Mouse (Mus musculus) lung, postnatal 0 days (tissue): ENCODE measurements around the gene Mip. TPM values are rescaled to one million over a fixed set of nuclear protein-coding genes. Genes with fewer than 3 reads are reported as not detected.

Source experiments
- ATAC-seq: fragments of 200-750 bp; cut with Nextera tagmentation; 2 replicates; pipeline ENCODE4 v1.8.0; 2017; ENCODE audit warnings: moderate library complexity
- DNase-seq: peaks from one replicate; pipeline ENCODE4 v3.0.0-alpha.2; 2016; ENCODE audit warnings: low spot score
- H3K27ac ChIP-seq: fragments of 300-500 bp; sonication (generic); 2 replicates; pipeline ENCODE4 v1.5.1; 2014; ENCODE audit warnings: antibody characterized with exemption, mild to moderate bottlenecking, low read length, mixed read lengths
- H3K27me3 ChIP-seq: fragments of 300-500 bp; sonication (generic); replicated peaks from 2 replicates; pipeline ENCODE4 v1.6.1; 2014; ENCODE audit warnings: low read length, mixed read lengths; ENCODE audit not compliant: insufficient read depth
- H3K36me3 ChIP-seq: fragments of 300-500 bp; sonication (generic); 2 replicates; pipeline ENCODE4 v1.6.1; 2014; ENCODE audit warnings: low read length, mixed read lengths; ENCODE audit not compliant: insufficient read depth
- H3K4me1 ChIP-seq: fragments of 300-500 bp; sonication (generic); 2 replicates; pipeline ENCODE4 v1.6.1; 2014; ENCODE audit warnings: antibody characterized with exemption, low read depth, low read length, mixed read lengths; ENCODE audit not compliant: insufficient read depth
- H3K4me2 ChIP-seq: fragments of 300-500 bp; sonication (generic); replicated peaks from 2 replicates; pipeline ENCODE4 v1.6.1; 2014; ENCODE audit warnings: low read depth, mild to moderate bottlenecking, low read length, moderate library complexity, mixed read lengths
- H3K4me3 ChIP-seq: fragments of 300-500 bp; sonication (generic); 2 replicates; pipeline ENCODE4 v1.5.1; 2014; ENCODE audit warnings: low read depth, low read length
- H3K9ac ChIP-seq: fragments of 300-500 bp; sonication (generic); replicated peaks from 2 replicates; pipeline ENCODE4 v1.6.1; 2014; ENCODE audit warnings: low read depth, mild to moderate bottlenecking
- H3K9me3 ChIP-seq: fragments of 300-500 bp; sonication (generic); 2 replicates; pipeline ENCODE4 v1.6.1; 2016; ENCODE audit warnings: low read length, mixed read lengths
- CTCF ChIP-seq: IDR thresholded peaks from 2 replicates; pipeline ENCODE4 v1.5.1; 2016; ENCODE audit warnings: antibody characterized with exemption, mild to moderate bottlenecking
- EP300 ChIP-seq: IDR thresholded peaks from 2 replicates; pipeline ENCODE4 v1.6.1; 2016; ENCODE audit warnings: antibody characterized with exemption, mild to moderate bottlenecking, control low read depth
- WGBS: fragments of 180-500 bp; shearing (Covaris S2); extraction: QIAGEN DNeasy Blood & Tissue Kit; methylation state at CpG from one replicate; pipeline ENCODE4 v1.1.7; 2014; 5-methylcytosine and 5-hydroxymethylcytosine counted together
- polyA plus RNA-seq: library from polyadenylated mRNA; unstranded; fragments of >200 nt; fragmentation: Nextera tagmentation; extraction: Ambion mirVana; gene quantifications from 2 replicates; pipeline ENCODE4 v1.2.1, GENCODE M21; 2015

Gene Mip
- polyA plus RNA-seq, 1 experiment from 2014 or later = not detected

DNA sequence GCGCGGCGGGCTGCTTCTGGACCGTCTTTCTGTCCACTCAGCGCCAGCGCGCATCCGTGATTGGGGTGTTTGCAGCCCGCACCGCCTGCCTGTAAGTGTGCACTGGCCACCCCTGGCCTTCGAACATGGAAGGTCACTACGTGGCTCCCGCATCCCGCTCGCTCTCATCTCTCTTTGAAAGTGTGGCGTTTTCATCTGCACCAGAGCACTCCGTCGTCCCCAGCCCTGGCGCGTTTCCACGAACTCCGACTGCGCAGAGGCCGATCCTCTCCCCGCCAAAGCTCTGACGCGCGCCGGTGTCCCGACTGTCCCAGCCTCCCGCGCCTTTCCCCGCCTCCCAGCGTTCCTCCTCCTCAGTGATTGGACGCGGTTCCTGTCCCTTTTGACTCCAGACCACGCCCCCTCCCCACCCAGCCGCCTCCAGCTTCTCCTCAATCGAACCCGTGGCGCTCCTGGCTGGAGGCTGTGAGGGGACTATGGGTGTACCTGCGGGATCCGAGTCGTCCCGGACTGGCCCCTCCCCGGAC is 31.6 kb upstream of the Mip start, which contains the start of gene Gls2:
TSS of gene Gls2 (plus strand) at position 434 of the 527 bp plus-strand sequence.
- no peak for TF ChIP-seq CTCF
- 0 out of 2 replicates have a peak within 1 kb of the TSS, but pooled peaks have one; percentile 16 for H3K9ac ChIP-seq
- DNase-seq (peak; percentile 98), ATAC-seq (peak; percentile 97)
- no peaks in the 10 kb centered on the region for H3K9me3 ChIP-seq
- 1% methylated on average over 45 of the region's 46 CpGs for WGBS
- peak within 1 kb of the TSS; percentile 58 for H3K4me3 ChIP-seq
- H3K4me2 ChIP-seq = peak within 1 kb of the TSS; percentile 100
- no peaks in the 10 kb centered on the region for H3K36me3 ChIP-seq
- no peaks in the 10 kb centered on the region for H3K4me1 ChIP-seq
- no peak within 1 kb of the TSS; the same call in 1 of the 2 replicates for H3K27ac ChIP-seq
- 0 out of 2 replicates have a peak, but pooled peaks cover 3% of the 10 kb centered on the region for H3K27me3 ChIP-seq

DNA sequence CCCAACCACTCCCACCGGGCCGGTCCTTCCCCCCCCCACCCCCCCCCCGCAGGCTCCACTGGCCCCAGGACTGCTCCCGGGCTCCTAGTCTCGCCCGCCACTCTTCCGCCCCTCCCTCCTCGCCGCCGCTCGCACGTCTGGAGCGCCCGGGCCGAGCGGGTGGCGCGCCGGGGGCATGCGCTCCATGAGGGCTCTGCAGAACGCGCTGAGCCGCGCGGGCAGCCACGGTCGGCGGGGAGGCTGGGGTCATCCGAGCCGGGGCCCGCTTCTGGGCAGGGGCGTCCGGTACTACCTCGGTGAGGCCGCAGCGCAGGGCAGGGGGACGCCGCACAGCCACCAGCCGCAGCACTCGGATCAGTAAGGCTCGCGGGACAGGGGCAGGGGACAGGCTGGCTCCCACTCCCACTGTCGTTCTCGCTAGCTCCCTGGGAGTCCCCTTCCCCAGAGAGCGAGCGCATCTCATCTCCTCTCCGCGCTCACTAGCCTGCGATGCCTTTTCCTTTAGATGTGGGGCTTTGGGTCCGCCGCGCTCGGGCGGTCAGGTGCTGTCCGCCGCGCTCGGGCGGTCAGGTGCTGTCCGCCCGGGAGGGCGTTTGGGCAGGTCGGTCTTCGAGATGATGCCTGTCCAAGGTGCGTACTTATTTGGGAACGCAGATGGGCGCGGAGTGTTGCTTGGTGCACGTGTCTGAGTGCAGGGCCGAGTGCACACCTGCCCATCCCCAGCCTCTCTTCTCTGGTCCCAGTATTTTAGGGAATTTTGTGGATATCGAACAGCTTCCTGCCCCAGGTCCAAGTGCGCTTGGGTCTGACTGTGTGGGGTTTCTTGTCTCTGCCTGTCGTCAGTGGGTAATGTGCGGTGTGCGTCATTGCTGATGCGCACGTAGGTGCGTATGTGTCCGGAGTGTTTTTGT is 30.8 kb upstream of the Mip start:
- Histone ChIP-seq H3K27me3 (0 out of 2 replicates have a peak, but pooled peaks cover 3% of the 10 kb centered on the region), H3K4me3 (peak overlapping the region; percentile 58), H3K9me3 (no peaks in the 10 kb centered on the region), H3K9ac (0 out of 2 replicates have a peak overlapping the region, but pooled peaks have one; percentile 16), H3K4me1 (no peaks in the 10 kb centered on the region), H3K36me3 (no peaks in the 10 kb centered on the region), H3K27ac (no peak overlapping the region), H3K4me2 (peak overlapping the region; percentile 100)
- ATAC-seq (peak; percentile 88), DNase-seq (no peak)
- WGBS = 2% methylated on average over 54 of the region's 79 CpGs
- TF ChIP-seq CTCF (no peak), EP300 (no peak)

DNA sequence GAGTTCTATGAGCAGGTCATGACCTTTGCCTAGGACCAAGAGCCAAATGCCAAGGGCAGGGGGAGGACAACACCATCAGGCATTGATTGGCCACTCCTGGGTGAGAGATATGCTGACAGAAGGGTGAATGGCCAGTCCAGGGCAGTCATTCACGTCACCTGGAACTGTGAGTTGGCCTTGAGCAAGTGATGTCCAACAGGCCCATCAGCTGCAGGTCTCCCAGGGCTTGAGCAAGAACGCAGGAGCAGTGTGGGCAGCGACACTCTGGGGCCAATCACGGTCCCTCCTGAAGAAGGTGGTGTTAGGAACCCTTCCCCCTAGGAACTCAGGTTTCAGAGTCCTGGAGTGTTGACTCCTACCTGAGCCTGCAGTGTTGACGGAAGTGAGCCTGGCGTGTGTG is 23.8 kb upstream of the Mip start:
- Histone ChIP-seq H3K4me1 (no peaks in the 10 kb centered on the region), H3K27me3 (0 out of 2 replicates have a peak, but pooled peaks cover 2% of the 10 kb centered on the region), H3K36me3 (no peaks in the 10 kb centered on the region), H3K9me3 (no peaks in the 10 kb centered on the region), H3K4me2 (no peak overlapping the region), H3K4me3 (no peak overlapping the region), H3K9ac (no peak overlapping the region), H3K27ac (no peak overlapping the region)
- ATAC-seq (peak; percentile 50), DNase-seq (no peak)
- TF ChIP-seq CTCF (no peak), EP300 (no peak)
- WGBS = 43% methylated on average over 4 of the region's 6 CpGs

DNA sequence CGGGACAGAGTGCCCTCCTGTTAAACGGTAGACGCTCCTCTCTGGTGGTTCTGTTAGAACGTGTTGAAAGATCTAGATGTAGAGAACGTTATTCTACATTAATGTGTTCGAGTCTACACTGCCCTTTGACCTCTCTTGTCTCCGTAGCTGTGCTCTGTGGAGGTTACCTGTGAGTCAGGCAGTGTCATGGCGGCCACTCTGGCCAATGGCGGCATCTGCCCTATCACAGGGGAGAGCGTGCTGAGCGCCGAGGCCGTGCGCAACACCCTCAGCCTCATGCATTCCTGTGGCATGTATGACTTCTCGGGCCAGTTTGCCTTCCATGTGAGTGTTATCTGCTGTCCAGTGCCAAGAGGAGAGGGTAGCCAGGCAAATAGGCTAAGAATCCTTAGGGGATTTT is 20.7 kb upstream of the Mip start:
- WGBS = 62% methylated on average over 15 of the region's 15 CpGs
- ATAC-seq = peak; percentile 30

DNA sequence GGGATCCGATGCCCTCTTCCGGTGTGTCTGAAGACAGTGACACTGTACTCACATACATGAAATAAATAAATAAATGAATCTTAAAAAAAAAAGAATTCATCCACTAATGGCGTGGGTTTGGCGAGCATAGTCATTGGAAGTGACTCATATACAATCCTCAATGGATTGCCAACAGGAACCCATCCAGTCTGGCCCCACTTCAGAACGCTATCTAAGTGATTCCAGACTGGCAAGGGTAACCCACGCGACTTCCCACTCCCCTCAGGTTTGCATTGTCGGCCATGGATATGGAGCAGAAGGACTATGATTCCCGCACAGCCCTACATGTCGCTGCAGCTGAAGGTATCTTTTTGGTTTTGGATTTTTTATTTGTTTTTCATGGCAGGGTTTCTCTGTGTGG is 17.3 kb upstream of the Mip start:
- ATAC-seq (no peak), DNase-seq (no peak)
- TF ChIP-seq EP300 (no peak), CTCF (no peak)
- no peak overlapping the region for H3K9ac ChIP-seq
- no peaks in the 10 kb centered on the region for H3K36me3 ChIP-seq
- no peaks in the 10 kb centered on the region for H3K27me3 ChIP-seq
- H3K27ac ChIP-seq = no peak overlapping the region
- 93% methylated on average over 10 of the region's 10 CpGs for WGBS
- H3K4me1 ChIP-seq = peaks cover 4% of the 10 kb centered on the region; the same call in 1 of the 2 replicates
- no peak overlapping the region for H3K4me2 ChIP-seq
- H3K9me3 ChIP-seq = no peaks in the 10 kb centered on the region
- no peak overlapping the region for H3K4me3 ChIP-seq

More for the DNA sequence above, 20.7 kb upstream of the Mip start:
- Histone ChIP-seq H3K4me1 (no peaks in the 10 kb centered on the region), H3K9me3 (no peaks in the 10 kb centered on the region), H3K27ac (no peak overlapping the region), H3K27me3 (no peaks in the 10 kb centered on the region), H3K9ac (no peak overlapping the region), H3K4me3 (no peak overlapping the region), H3K36me3 (no peaks in the 10 kb centered on the region), H3K4me2 (no peak overlapping the region)
- DNase-seq = no peak
- TF ChIP-seq EP300 (no peak), CTCF (no peak)

DNA sequence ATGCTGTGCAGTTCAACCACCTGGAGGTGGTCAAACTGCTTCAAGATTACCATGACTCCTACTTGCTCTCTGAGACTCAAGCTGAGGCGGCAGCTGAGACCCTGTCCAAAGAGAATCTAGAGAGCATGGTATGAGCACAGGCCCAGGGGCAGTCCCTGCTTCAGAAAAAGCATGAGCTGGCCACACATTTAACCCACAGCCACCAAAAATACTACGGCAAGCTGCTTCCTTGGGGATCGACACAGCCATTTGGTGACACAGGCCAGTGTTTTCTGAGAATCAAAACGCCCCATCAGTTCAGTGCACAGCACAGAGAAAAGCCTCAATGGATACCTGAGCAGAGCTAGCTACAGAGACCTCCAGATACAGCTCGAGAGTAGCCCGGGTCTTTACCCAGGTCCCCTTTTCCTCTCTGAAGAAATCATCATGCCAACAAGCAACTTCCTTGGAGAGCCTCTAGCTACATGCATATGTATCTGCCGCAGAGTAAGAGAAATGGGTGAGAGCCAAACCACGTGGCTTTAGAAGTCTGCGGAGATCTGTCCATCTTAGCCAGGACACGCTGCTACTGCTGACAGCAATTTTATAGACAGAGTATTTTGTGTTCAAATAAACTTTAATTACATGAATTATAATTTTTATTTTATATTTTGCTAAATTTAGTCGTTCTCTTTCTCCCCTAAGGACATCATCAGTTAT is 16.2 kb upstream of the Mip start:
- no peak for ATAC-seq
- no peak overlapping the region for H3K4me2 ChIP-seq
- DNase-seq = no peak
- no peaks in the 10 kb centered on the region for H3K36me3 ChIP-seq
- no peaks in the 10 kb centered on the region for H3K27me3 ChIP-seq
- 91% methylated on average over 11 of the region's 11 CpGs for whole genome bisulfite sequencing
- peaks cover 4% of the 10 kb centered on the region; the same call in 1 of the 2 replicates for H3K4me1 ChIP-seq
- no peak overlapping the region for H3K27ac ChIP-seq
- no peaks in the 10 kb centered on the region for H3K9me3 ChIP-seq
- no peak overlapping the region for H3K9ac ChIP-seq
- TF ChIP-seq CTCF (no peak), EP300 (no peak)
- no peak overlapping the region for H3K4me3 ChIP-seq
